Mouse (Mus musculus): ENCODE measurements at regions not wholly inside any gene's neighbourhood (a gene's known extent, or its start where the extent isn't known, plus 50 kb on each side); places are given as distances from the start of the nearest gene placed in this dataset.

DNA sequence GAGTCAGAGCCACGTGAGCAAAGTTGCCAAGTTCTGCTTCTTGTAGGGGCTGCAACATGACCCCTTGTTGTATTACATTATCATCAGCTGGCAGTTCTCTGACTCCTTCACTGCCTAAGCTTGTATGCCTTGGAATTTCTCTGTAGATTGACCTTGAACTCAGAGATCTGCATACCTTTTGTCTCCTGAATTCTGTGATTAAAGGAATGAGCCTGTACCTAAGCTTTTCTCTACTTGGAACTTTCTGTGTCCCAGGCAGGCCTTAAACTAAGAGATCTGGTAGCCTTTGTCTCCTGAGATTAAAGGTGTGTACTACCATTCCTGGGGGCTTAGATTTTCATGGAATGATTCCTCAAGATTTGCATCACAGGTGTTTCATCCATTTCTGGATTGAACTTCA lies 544.8 kb upstream of the Tpk1 start:
- no peak for DNase-seq (ENCODE audit: extremely low spot score in 1 of 2, low spot score in 2 of 2)
- intact Hi-C loops (cut with DNase I) = no loop called here

DNA sequence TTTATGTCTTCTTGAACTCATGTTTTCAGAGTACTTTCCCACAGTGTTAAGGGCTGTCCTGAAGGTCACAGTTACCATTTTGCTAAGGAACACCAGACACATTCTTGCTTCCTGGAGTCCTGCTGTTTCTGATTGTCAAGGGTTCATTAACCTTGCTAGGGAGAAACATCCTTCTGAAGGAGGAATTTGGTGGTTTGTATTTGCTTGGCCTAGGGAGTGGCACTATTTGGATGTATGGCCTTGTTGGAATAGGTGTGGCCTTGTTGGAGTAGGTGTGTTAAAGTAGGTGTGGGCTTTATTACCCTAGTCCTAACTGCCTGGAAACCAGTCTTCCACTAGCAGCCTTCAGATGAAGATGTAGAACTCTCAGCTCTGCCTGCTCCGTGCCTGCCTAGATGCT lies 538.4 kb upstream of the Tpk1 start:
- no peak for DNase-seq (ENCODE audit: extremely low spot score in 1 of 2, low spot score in 2 of 2)
- intact Hi-C loops (cut with DNase I) = no loop called here

DNA sequence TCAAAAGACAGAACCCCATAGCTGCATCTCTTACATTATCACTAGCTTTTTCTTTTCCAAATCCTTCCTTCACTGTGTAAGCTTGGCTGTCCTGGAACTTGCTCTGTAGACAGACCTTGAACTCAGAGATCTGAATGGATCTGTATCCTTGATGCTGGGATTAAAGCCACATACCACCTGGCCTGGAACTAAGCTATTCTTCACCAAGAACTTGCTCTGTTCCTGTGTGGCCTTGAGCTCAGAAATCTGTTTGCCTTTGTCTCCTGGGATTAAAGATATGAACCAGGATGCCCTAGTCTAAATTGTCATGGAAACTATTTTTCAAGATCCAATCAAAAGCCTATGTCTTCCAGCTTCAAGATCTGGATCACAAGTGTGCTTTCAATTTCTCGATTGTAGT lies 537.8 kb upstream of the Tpk1 start:
- DNase-seq (ENCODE audit: extremely low spot score in 1 of 2, low spot score in 2 of 2) = no peak
- intact Hi-C loops (cut with DNase I) = no loop called here

DNA sequence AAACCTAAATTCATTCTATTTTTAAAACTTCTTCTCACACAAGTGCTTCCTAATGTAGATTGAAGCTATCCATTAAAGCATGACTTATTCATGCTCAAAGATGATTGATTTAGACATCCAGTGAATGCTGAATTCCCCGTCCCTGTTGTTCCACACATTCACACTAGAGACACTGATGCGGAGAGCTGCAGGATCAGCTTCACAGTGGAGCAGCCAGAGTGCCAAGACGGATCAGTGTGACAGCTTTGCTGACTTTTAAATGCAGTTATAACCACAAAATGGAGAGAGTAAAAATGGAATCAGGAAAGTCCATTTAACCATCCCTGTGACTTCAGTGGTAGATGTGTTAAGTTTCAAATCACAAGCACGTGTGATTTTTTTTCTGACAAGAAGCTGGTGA lies 513.8 kb upstream of the Tpk1 start:
- intact Hi-C loops (cut with DNase I) = no loop called here

More for the DNA sequence above, 513.8 kb upstream of the Tpk1 start:
- peak in 1 of 2 experiments; percentile 4 for DNase-seq (ENCODE audit: extremely low spot score in 1 of 2, low spot score in 2 of 2)
